ENCODE assay signal across 9 mouse cellular contexts in genomic region chr7:73183761-73184160, GRCm38 (mm10).
DNase-seq lines count a peak whose midpoint lies in the region; ATAC-seq and TF ChIP-seq lines count a peak whose summit lies in the region.
"Had no signal": no experiment of that assay in that cellular context is flagged by ENCODE, and none has a peak within 500 bp of the region (broad histone marks: within the 10 kb centered on the region; RNA-seq: fewer than 3 reads in every experiment).

No protein-coding gene starts in this region.

- H3K4me3 ChIP-seq in left cerebral cortex, adult 2 months = no peak overlapping the region
- H3K4me3 ChIP-seq in embryonic facial prominence, embryonic 11.5 days (ENCODE audit: low read depth, low read length) = no peak overlapping the region
- no peak overlapping the region for H3K4me3 ChIP-seq in midbrain, postnatal 0 days (ENCODE audit: low read depth, low read length)
- H3K4me3 ChIP-seq: liver, embryonic 15.5 days had no signal

- ATAC-seq in embryonic facial prominence, embryonic 11.5 days (replicated peaks; ENCODE audit: insufficient number of reproducible peaks, low FRiP score, low TSS enrichment, low read depth) = no peak
- no peak for ATAC-seq in midbrain, postnatal 0 days (ENCODE audit: low FRiP score)

- no peak overlapping the region for H3K4me2 ChIP-seq in embryonic facial prominence, embryonic 11.5 days (ENCODE audit: low read depth, low read length)
- H3K4me2 ChIP-seq in midbrain, postnatal 0 days (ENCODE audit: low read depth, low read length, poor library complexity, severe bottlenecking) = no peak overlapping the region
- H3K4me2 ChIP-seq: liver, embryonic 15.5 days had no signal

- no peak for TF ChIP-seq CTCF in left cerebral cortex, adult 2 months (IDR thresholded peaks at IDR 0.05)
- TF ChIP-seq CTCF in midbrain, postnatal 0 days (IDR thresholded peaks at IDR 0.05) = no peak

- H3K36me3 ChIP-seq in embryonic facial prominence, embryonic 11.5 days (replicated peaks; ENCODE audit: control insufficient read depth, insufficient read depth, low read depth, low read length) = no peaks in the 10 kb centered on the region
- H3K36me3 ChIP-seq in midbrain, postnatal 0 days (ENCODE audit: insufficient read depth, low read length) = no peaks in the 10 kb centered on the region
- H3K36me3 ChIP-seq: liver, embryonic 15.5 days had no signal

- H3K27me3 ChIP-seq in embryonic facial prominence, embryonic 11.5 days (ENCODE audit: control insufficient read depth, insufficient read depth, low read length) = no peaks in the 10 kb centered on the region
- no peaks in the 10 kb centered on the region for H3K27me3 ChIP-seq in midbrain, postnatal 0 days (ENCODE audit: insufficient read depth, low read length)
- H3K27me3 ChIP-seq: liver, embryonic 15.5 days had no signal

- no peaks in the 10 kb centered on the region for H3K4me1 ChIP-seq in embryonic facial prominence, embryonic 11.5 days (ENCODE audit: control insufficient read depth, insufficient read depth, low read length)
- H3K4me1 ChIP-seq in midbrain, postnatal 0 days (ENCODE audit: insufficient read depth, low read length) = 0 out of 2 replicates have a peak, but pooled peaks cover 2% of the 10 kb centered on the region
- H3K4me1 ChIP-seq: liver, embryonic 15.5 days had no signal

- 88% methylated on average over 8 of the region's 8 CpGs for WGBS in embryonic facial prominence, embryonic 11.5 days
- WGBS in midbrain, postnatal 0 days = 42% methylated on average over 8 of the region's 8 CpGs

- H3K9ac ChIP-seq in embryonic facial prominence, embryonic 11.5 days (replicated peaks; ENCODE audit: low read length) = no peak overlapping the region
- H3K9ac ChIP-seq in midbrain, postnatal 0 days (replicated peaks; ENCODE audit: low read length, poor library complexity, severe bottlenecking) = 0 out of 2 replicates have a peak overlapping the region, but pooled peaks have one; percentile 13
- H3K9ac ChIP-seq: liver, embryonic 15.5 days had no signal

- DNase-seq in left cerebral cortex, adult 2 months (ENCODE audit: extremely low spot score in 1 of 2, low spot score in 2 of 2) = no peak
- no peak for DNase-seq in left cerebral cortex, adult 8-10 months (ENCODE audit: low spot score in 2 of 2)
- no peak for DNase-seq in embryonic facial prominence, embryonic 11.5 days (ENCODE audit: low spot score)
- peak; percentile 38 to 49 for DNase-seq in heart, postnatal 10 days
- no peak for DNase-seq in midbrain, postnatal 0 days (ENCODE audit: low spot score)
- no peak for DNase-seq in spleen, postnatal 4 days (ENCODE audit: low spot score in 2 of 2)
- no peak for DNase-seq in urinary bladder, postnatal 10 days (ENCODE audit: low spot score)
- DNase-seq in frontal cortex, postnatal 14 days (ENCODE audit: low spot score in 2 of 2) = no peak

- intact Hi-C loops in left cerebral cortex, adult 2 months (cut with DNase I) = no loop called here
- intact Hi-C loops in heart, postnatal 10 days (cut with DNase I) = no loop called here

- peak overlapping the region; percentile 30; the same call in 1 of the 2 replicates for H3K27ac ChIP-seq in left cerebral cortex, adult 2 months
- peak overlapping the region; percentile 28; the same call in 1 of the 2 replicates for H3K27ac ChIP-seq in embryonic facial prominence, embryonic 11.5 days (replicated peaks; ENCODE audit: low read depth, low read length)
- peak overlapping the region; percentile 75 for H3K27ac ChIP-seq in midbrain, postnatal 0 days (ENCODE audit: low read depth, low read length)
- H3K27ac ChIP-seq: liver, embryonic 15.5 days had no signal

- H3K9me3 ChIP-seq in embryonic facial prominence, embryonic 11.5 days (replicated peaks; ENCODE audit: control insufficient read depth, low read length) = no peaks in the 10 kb centered on the region
- no peaks in the 10 kb centered on the region for H3K9me3 ChIP-seq in midbrain, postnatal 0 days (ENCODE audit: low read length)
- H3K9me3 ChIP-seq: liver, embryonic 15.5 days had no signal

Comparison
In these comparisons a context has a peak if more than half of its experiments do, and no peak if none do; other contexts are left out.
1. DNase-seq: peak in heart, postnatal 10 days (2 of 2); none in left cerebral cortex, adult 2 months (0 of 2), left cerebral cortex, adult 8-10 months (0 of 2), embryonic facial prominence, embryonic 11.5 days (single experiment), midbrain, postnatal 0 days (single experiment), spleen, postnatal 4 days (0 of 2), urinary bladder, postnatal 10 days (single experiment) and frontal cortex, postnatal 14 days (0 of 2).
2. Peak in every context shown above with its lines, with median percentiles within 50 percentile points of each other: H3K27ac ChIP-seq.